18 mouse cellular contexts compared by ENCODE assay signal in genomic region chr13:115513914-115514313, GRCm38 (mm10).
"Had no signal": no experiment of that assay in that cellular context is flagged by ENCODE, and none has a peak within 500 bp of the region (broad histone marks: within the 10 kb centered on the region; RNA-seq: fewer than 3 reads in every experiment).

No protein-coding gene starts in this region.

- H3K27ac ChIP-seq: kidney, postnatal 0 days; layer of hippocampus, adult 2 months; limb, embryonic 12.5 days; liver, embryonic 13.5 days; lung, embryonic 15.5 days; macrophage; neural tube, embryonic 15.5 days had no signal

- ATAC-seq: liver, postnatal 0 days had no signal

- H3K4me1 ChIP-seq: limb, embryonic 12.5 days; liver, embryonic 13.5 days; lung, embryonic 15.5 days; megakaryocyte, embryonic 14.5 days; neural tube, embryonic 15.5 days had no signal

- H3K9me3 ChIP-seq: limb, embryonic 12.5 days; liver, embryonic 13.5 days; lung, embryonic 15.5 days; megakaryocyte, embryonic 14.5 days; neural tube, embryonic 15.5 days had no signal

- H3K4me3 ChIP-seq: layer of hippocampus, adult 2 months; limb, embryonic 12.5 days; liver, embryonic 13.5 days; lung, embryonic 15.5 days; megakaryocyte, embryonic 14.5 days; myocyte; neural tube, embryonic 15.5 days had no signal

- H3K27me3 ChIP-seq: limb, embryonic 12.5 days; liver, embryonic 13.5 days; lung, embryonic 15.5 days; megakaryocyte, embryonic 14.5 days; neural tube, embryonic 15.5 days had no signal

- DNase-seq: kidney, adult 9 months; kidney, postnatal 4 days; liver; liver, embryonic 13.5 days; liver, postnatal 0 days; lung, postnatal 14 days; right cerebral cortex, postnatal 4 days; spleen, adult 18-20 months; thymus, adult 18-20 months; thymus, postnatal 25 days had no signal

- H3K36me3 ChIP-seq: limb, embryonic 12.5 days; liver, embryonic 13.5 days; lung, embryonic 15.5 days; neural tube, embryonic 15.5 days had no signal

- H3K9ac ChIP-seq: limb, embryonic 12.5 days; liver, embryonic 13.5 days; liver, postnatal 0 days; lung, embryonic 15.5 days; neural tube, embryonic 15.5 days had no signal

- H3K4me2 ChIP-seq: limb, embryonic 12.5 days; liver, embryonic 13.5 days; lung, embryonic 15.5 days; neural tube, embryonic 15.5 days had no signal
